Mouse (Mus musculus) CH12.LX (cell line): ENCODE data around the gene Klf5. TPM values are rescaled to one million over a fixed set of nuclear protein-coding genes. Genes with fewer than 3 reads are reported as not detected.

Experiments used
- DNase-seq: peaks from one replicate; pipeline ENCODE4 v3.0.0-alpha.2; 2013; ENCODE audit errors: extremely low read depth
- H3K27ac ChIP-seq: 2 replicates; pipeline ENCODE4 v1.5.1; 2012; ENCODE audit warnings: low read depth, mild to moderate bottlenecking, control low read depth, moderate library complexity; ENCODE audit not compliant: insufficient read depth
- H3K27me3 ChIP-seq: replicated peaks from 2 replicates; pipeline ENCODE3; 2012; ENCODE audit warnings: inconsistent platforms
- H3K36me3 ChIP-seq, 2 experiments: replicated peaks in 1 of 2; 2 replicates each; pipeline versions ENCODE3 to v1.6.1; 2012; ENCODE audit warnings: inconsistent platforms in 1 of 2, low read length in 1 of 2, mild to moderate bottlenecking in 1 of 2, mixed read lengths in 1 of 2, moderate library complexity in 1 of 2; ENCODE audit not compliant: control insufficient read depth in 1 of 2, insufficient read depth in 1 of 2
- H3K4me1 ChIP-seq, 2 experiments: 2 replicates each; pipeline ENCODE4 v1.6.1; 2012; ENCODE audit warnings: inconsistent platforms in 1 of 2, moderate library complexity in 1 of 2; ENCODE audit not compliant: insufficient read depth in 2 of 2, control insufficient read depth in 1 of 2
- H3K4me2 ChIP-seq: 2 replicates; pipeline ENCODE4 v1.6.1; 2012; ENCODE audit warnings: low read depth, mild to moderate bottlenecking, control low read depth; ENCODE audit not compliant: poor library complexity, insufficient read depth, severe bottlenecking
- H3K4me3 ChIP-seq, 3 experiments: fragments of 150-350 bp in 1 of 3; sonication (generic) in 1 of 3; replicated peaks in 1 of 3; 2 replicates each; pipeline versions ENCODE3 to v1.5.1; 2011 to 2012; ENCODE audit warnings: low read depth in 2 of 3, low read length in 2 of 3, mild to moderate bottlenecking in 2 of 3, moderate library complexity in 2 of 3, control low read depth in 1 of 3, improper control_type of control experiment in 1 of 3, inconsistent platforms in 1 of 3, mixed read lengths in 1 of 3; ENCODE audit not compliant: poor library complexity in 1 of 3
- H3K79me2 ChIP-seq: replicated peaks from 2 replicates; pipeline ENCODE4 v1.6.1; 2012; ENCODE audit warnings: mild to moderate bottlenecking, moderate library complexity; ENCODE audit not compliant: control insufficient read depth, poor library complexity, insufficient read depth, severe bottlenecking; ENCODE audit errors: extremely low read depth
- H3K9ac ChIP-seq: 2 replicates; pipeline ENCODE4 v1.6.1; 2012; ENCODE audit warnings: low read depth, mild to moderate bottlenecking, control low read depth, moderate library complexity; ENCODE audit not compliant: insufficient read depth
- H3K9me3 ChIP-seq: replicated peaks from 2 replicates; pipeline ENCODE3; 2012; ENCODE audit warnings: low read length, inconsistent platforms, mixed read lengths
- BHLHE40 ChIP-seq: IDR thresholded peaks from 2 replicates; pipeline ENCODE4 v1.6.1; 2011; ENCODE audit warnings: mild to moderate bottlenecking, low read depth, low read length, improper control_type of control experiment
- CHD1 ChIP-seq: IDR thresholded peaks from 2 replicates; pipeline ENCODE4 v1.6.1; 2012; ENCODE audit warnings: low read depth, low read length, improper control_type of control experiment, inconsistent platforms
- CTCF ChIP-seq, 2 experiments: IDR thresholded peaks in 1 of 2; conservative IDR thresholded peaks in 1 of 2; 2 replicates each; pipeline ENCODE4 v1.5.1; 2011 to 2012; ENCODE audit warnings: low read depth in 2 of 2, low read length in 2 of 2, improper control_type of control experiment in 1 of 2, inconsistent platforms in 1 of 2, mild to moderate bottlenecking in 1 of 2, moderate library complexity in 1 of 2
- ELF1 ChIP-seq: IDR thresholded peaks from 2 replicates; pipeline ENCODE4 v1.6.1; 2014; ENCODE audit warnings: low read depth, mild to moderate bottlenecking, inconsistent platforms, low read length, improper control_type of control experiment
- EP300 ChIP-seq: IDR thresholded peaks from 2 replicates; pipeline ENCODE4 v1.6.1; 2011; ENCODE audit warnings: low read length, improper control_type of control experiment
- ETS1 ChIP-seq: conservative IDR thresholded peaks from 2 replicates; pipeline ENCODE4 v1.6.1; 2012; ENCODE audit warnings: low read depth, mild to moderate bottlenecking, inconsistent platforms, low read length, improper control_type of control experiment, moderate library complexity
- GABPA ChIP-seq: IDR thresholded peaks from 2 replicates; pipeline ENCODE4 v1.6.1; 2012; ENCODE audit warnings: low read depth, low read length, improper control_type of control experiment, inconsistent platforms; ENCODE audit not compliant: insufficient replicate concordance
- IRF4 ChIP-seq: IDR thresholded peaks from 2 replicates; pipeline ENCODE4 v1.6.1; 2014; ENCODE audit warnings: low read depth, mild to moderate bottlenecking, inconsistent platforms, low read length, improper control_type of control experiment
- JUN ChIP-seq: IDR thresholded peaks from 2 replicates; pipeline ENCODE4 v1.6.1; 2011; ENCODE audit warnings: low read depth, mild to moderate bottlenecking, low read length, improper control_type of control experiment, moderate library complexity; ENCODE audit not compliant: insufficient read depth
- KAT2A ChIP-seq: IDR thresholded peaks from 2 replicates; pipeline ENCODE4 v1.6.1; 2012; ENCODE audit warnings: low read length, improper control_type of control experiment, inconsistent platforms; ENCODE audit not compliant: insufficient replicate concordance
- MAFK ChIP-seq: IDR thresholded peaks from 2 replicates; pipeline ENCODE4 v1.6.1; 2011; ENCODE audit warnings: low read length, improper control_type of control experiment; ENCODE audit not compliant: insufficient replicate concordance
- MAX ChIP-seq: IDR thresholded peaks from 2 replicates; pipeline ENCODE4 v1.6.1; 2011; ENCODE audit warnings: low read length, improper control_type of control experiment
- MAZ ChIP-seq: IDR thresholded peaks from 2 replicates; pipeline ENCODE4 v1.6.1; 2012; ENCODE audit warnings: low read depth, mild to moderate bottlenecking, inconsistent platforms, low read length, improper control_type of control experiment, moderate library complexity
- MEF2A ChIP-seq: IDR thresholded peaks from 2 replicates; pipeline ENCODE4 v1.6.1; 2014; ENCODE audit warnings: low read depth, mild to moderate bottlenecking, inconsistent platforms, low read length, improper control_type of control experiment, borderline replicate concordance
- MXI1 ChIP-seq: IDR thresholded peaks from 2 replicates; pipeline ENCODE4 v1.6.1; 2011; ENCODE audit warnings: mild to moderate bottlenecking, low read depth, low read length, improper control_type of control experiment
- MYC ChIP-seq: IDR thresholded peaks from 2 replicates; pipeline ENCODE4 v1.6.1; 2011; ENCODE audit warnings: low read depth, mild to moderate bottlenecking, improper control_type of control experiment, low read length
- NELFE ChIP-seq: IDR thresholded peaks from 2 replicates; pipeline ENCODE4 v1.6.1; 2011; ENCODE audit warnings: low read depth, low read length, improper control_type of control experiment
- NRF1 ChIP-seq: IDR thresholded peaks from 2 replicates; pipeline ENCODE4 v1.6.1; 2014; ENCODE audit warnings: low read depth, mild to moderate bottlenecking, inconsistent platforms, low read length, improper control_type of control experiment, moderate library complexity
- PAX5 ChIP-seq: IDR thresholded peaks from 2 replicates; pipeline ENCODE4 v1.6.1; 2012; ENCODE audit warnings: low read length, inconsistent platforms, mixed read lengths
- POLR2AphosphoS2 ChIP-seq: IDR thresholded peaks from 2 replicates; pipeline ENCODE4 v1.6.1; 2011; ENCODE audit warnings: low read depth, low read length, improper control_type of control experiment
- RAD21 ChIP-seq: IDR thresholded peaks from 2 replicates; pipeline ENCODE4 v1.6.1; 2011; ENCODE audit warnings: low read depth, mild to moderate bottlenecking, low read length, improper control_type of control experiment, moderate library complexity
- RCOR1 ChIP-seq: conservative IDR thresholded peaks from 2 replicates; pipeline ENCODE4 v1.6.1; 2012; ENCODE audit warnings: low read depth, mild to moderate bottlenecking, inconsistent platforms, low read length, improper control_type of control experiment
- SIN3A ChIP-seq: IDR thresholded peaks from 2 replicates; pipeline ENCODE4 v1.6.1; 2012; ENCODE audit warnings: low read length, improper control_type of control experiment, inconsistent platforms
- USF1 ChIP-seq: IDR thresholded peaks from 2 replicates; pipeline ENCODE4 v1.6.1; 2014; ENCODE audit warnings: low read depth, mild to moderate bottlenecking, inconsistent platforms, low read length, improper control_type of control experiment
- ZKSCAN1 ChIP-seq: IDR thresholded peaks from 2 replicates; pipeline ENCODE4 v1.6.1; 2012; ENCODE audit warnings: low read depth, inconsistent platforms, low read length, improper control_type of control experiment, borderline replicate concordance
- ZNF384 ChIP-seq: IDR thresholded peaks from 2 replicates; pipeline ENCODE4 v1.6.1; 2012; ENCODE audit warnings: low read depth, low read length, improper control_type of control experiment, inconsistent platforms
- dilution Hi-C: fragments of 300-500 bp; cut with MboI; formaldehyde crosslinking; loops from 2 replicates; pipeline ENCODE4 v1.14.3; 2020; ENCODE audit warnings: low sequenced_read_pairs; ENCODE audit not compliant: extremely low pct_unique_long_range_greater_than_20kb, extremely low pct_ligation_motif_present
- in situ Hi-C: fragments of 300-500 bp; cut with MboI; formaldehyde crosslinking; loops from 3 replicates; pipeline ENCODE4 v1.14.3; 2019; ENCODE audit warnings: low sequenced_read_pairs, low pct_ligation_motif_present, low pct_unique_long_range_greater_than_20kb, mixed read lengths
- polyA plus RNA-seq: library from polyadenylated mRNA; unstranded; fragments of >175 nt; gene quantifications from 2 replicates; pipeline ENCODE4 v1.2.1, GENCODE M21; 2012; ENCODE audit warnings: low read depth; ENCODE audit not compliant: insufficient read length
- total RNA-seq, 2 experiments: library from RNA; depleted of rRNA; stranded (reverse); fragments of 300-350 nt in 1 of 2; fragments of >200 nt in 1 of 2; gene quantifications; 2 replicates each; pipeline ENCODE4 v1.2.3; 2012 to 2014

Klf5 gene
- total and polyA plus RNA-seq, 3 experiments, result 0.08 TPM; not detected in 2

DNA sequence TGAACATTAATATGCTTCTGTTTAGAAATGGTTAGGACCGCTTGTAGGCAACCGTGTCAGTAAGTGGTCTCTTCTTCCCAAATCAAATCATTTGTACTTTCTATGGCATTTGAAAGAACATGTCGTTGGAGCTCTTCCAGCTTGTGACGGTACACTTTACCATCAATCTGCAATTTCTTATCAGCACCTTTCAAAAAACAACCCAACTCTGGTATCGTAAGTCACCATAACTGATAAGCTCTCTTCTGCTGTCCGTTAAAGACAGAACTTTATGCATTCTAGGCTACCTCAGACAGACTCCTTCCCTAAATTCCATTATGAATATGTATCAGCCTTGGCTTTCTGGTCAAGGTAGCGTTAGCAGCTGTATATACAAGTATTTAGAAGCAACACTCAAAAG, 7.9 kb downstream of the Klf5 start:
- Histone ChIP-seq H3K4me2 (no peak overlapping the region), H3K4me3 (no peak overlapping the region), H3K4me1 (0 out of 4 replicates have a peak, but pooled peaks cover 0 to under 1% of the 10 kb centered on the region in 2 experiments), H3K9ac (no peak overlapping the region), H3K36me3 (no peaks in the 10 kb centered on the region), H3K79me2 (no peaks in the 10 kb centered on the region), H3K27ac (no peak overlapping the region), H3K27me3 (no peaks in the 10 kb centered on the region), H3K9me3 (no peaks in the 10 kb centered on the region)
- TF ChIP-seq NRF1, result no peak
- no peak for TF ChIP-seq IRF4
- no peak for TF ChIP-seq ZNF384
- no peak for TF ChIP-seq RAD21
- no peak for TF ChIP-seq MEF2A
- no peak for TF ChIP-seq MAX
- TF ChIP-seq USF1, result no peak
- no peak for TF ChIP-seq EP300
- TF ChIP-seq MAFK, result no peak
- no peak for TF ChIP-seq PAX5
- TF ChIP-seq ZKSCAN1, result no peak
- no peak for TF ChIP-seq CTCF (conservative IDR thresholded peaks at IDR 0.05 in 1 of 2, IDR thresholded peaks at IDR 0.05 in 1 of 2; ENCODE audit: low read depth in 2 of 2, low read length in 2 of 2)
- DNase-seq, result no peak
- in situ Hi-C loops, result no loop called here
- dilution Hi-C loops, result no loop called here

DNA sequence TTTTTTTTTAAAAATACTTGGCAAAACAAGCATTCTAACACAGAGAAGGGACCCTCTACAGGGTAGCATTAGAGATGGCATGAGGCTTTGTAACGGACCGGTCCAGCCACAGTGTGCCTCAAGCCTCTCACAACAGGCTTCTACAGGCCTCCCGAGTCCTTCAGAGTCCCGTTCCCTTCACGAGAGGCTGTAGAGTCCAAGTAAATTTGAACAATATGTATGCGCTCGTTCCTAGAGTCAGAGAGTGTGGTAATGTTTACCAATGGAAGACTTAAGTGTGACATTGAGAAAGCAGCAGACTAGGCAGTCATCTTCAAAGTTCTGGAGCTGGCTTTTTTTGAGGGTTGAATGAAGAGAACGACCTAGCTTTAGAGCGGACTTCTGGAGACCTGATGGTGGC, 11.1 kb downstream of the Klf5 start:
- no peak overlapping the region for H3K4me3 ChIP-seq
- TF ChIP-seq IRF4 (no peak), PAX5 (no peak)
- TF ChIP-seq, all 38 proteins: peak for 0

DNA sequence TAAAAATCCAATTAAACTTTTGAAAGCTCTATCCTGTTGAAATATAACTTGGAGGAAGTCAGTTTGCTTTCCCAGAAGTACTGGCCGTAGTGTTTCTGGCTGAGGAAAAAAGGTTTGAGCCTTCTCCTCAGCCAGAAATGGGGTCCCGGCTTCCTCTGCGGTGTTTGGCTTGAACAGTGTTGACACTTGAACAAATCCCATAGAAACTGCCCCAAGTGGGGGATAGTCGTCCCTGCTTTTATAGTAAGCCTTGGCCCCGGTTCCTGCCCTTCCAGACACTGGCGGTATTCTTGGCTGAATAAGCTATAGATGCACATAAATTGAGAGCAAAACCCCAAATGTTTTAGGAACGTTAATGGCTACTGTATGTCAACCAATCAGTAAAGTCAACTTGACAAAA, 11.9 kb downstream of the Klf5 start:
- dilution Hi-C loops, result no loop called here
- no peaks in the 10 kb centered on the region for H3K9me3 ChIP-seq
- H3K4me2 ChIP-seq, result no peak overlapping the region
- no peak for DNase-seq
- no peaks in the 10 kb centered on the region for H3K79me2 ChIP-seq
- no peaks in the 10 kb centered on the region for H3K27me3 ChIP-seq
- H3K9ac ChIP-seq, result no peak overlapping the region
- in situ Hi-C loops, result no loop called here
- no peak overlapping the region for H3K4me3 ChIP-seq
- peaks cover 0 to 10% of the 10 kb centered on the region in 2 experiments; a peak in 2 of 4 replicates for H3K4me1 ChIP-seq
- no peak overlapping the region for H3K27ac ChIP-seq
- H3K36me3 ChIP-seq, result no peaks in the 10 kb centered on the region
- no peak for TF ChIP-seq NELFE
- no peak for TF ChIP-seq KAT2A
- no peak for TF ChIP-seq RCOR1
- no peak for TF ChIP-seq MEF2A
- no peak for TF ChIP-seq PAX5
- no peak for TF ChIP-seq MYC
- TF ChIP-seq SIN3A, result no peak
- TF ChIP-seq POLR2AphosphoS2, result no peak
- TF ChIP-seq ETS1, result no peak
- no peak for TF ChIP-seq CHD1
- no peak for TF ChIP-seq ELF1
- TF ChIP-seq GABPA, result no peak
- no peak for TF ChIP-seq MAZ
- TF ChIP-seq ZKSCAN1, result no peak
- TF ChIP-seq MXI1, result no peak
- TF ChIP-seq BHLHE40, result no peak
- no peak for TF ChIP-seq JUN
- TF ChIP-seq EP300, result no peak

More for the DNA sequence above, 11.1 kb downstream of the Klf5 start:
- H3K27me3 ChIP-seq, result no peaks in the 10 kb centered on the region
- no peak overlapping the region for H3K9ac ChIP-seq
- no peaks in the 10 kb centered on the region for H3K79me2 ChIP-seq
- in situ Hi-C loops, result no loop called here
- no peaks in the 10 kb centered on the region for H3K9me3 ChIP-seq
- no peak overlapping the region for H3K27ac ChIP-seq
- dilution Hi-C loops, result no loop called here
- DNase-seq, result no peak
- peaks cover 0 to 5% of the 10 kb centered on the region in 2 experiments; a peak in 2 of 4 replicates for H3K4me1 ChIP-seq
- no peaks in the 10 kb centered on the region for H3K36me3 ChIP-seq
- no peak overlapping the region for H3K4me2 ChIP-seq
